Mouse (Mus musculus) yolk sac, embryonic 10.5 days (tissue): ENCODE measurements around the gene Cldn34c3.
"Not testable (repeated sequence)": the region's sequence is repeated elsewhere in the genome, so short reads cannot be mapped to it uniquely, and the experiment has no call there.

Source experiments
- DNase-seq: peaks from one replicate; pipeline ENCODE4 v3.0.0-alpha.2; 2017; ENCODE audit warnings: low spot score

The Cldn34c3 gene

GRCm38 (mm10) chrX:123793365-123793764, at the start of gene Cldn34c3:
TSS of gene Cldn34c3 (plus strand) at chrX:123793665.
- not testable (repeated sequence) for DNase-seq
